Mouse (Mus musculus) midbrain, postnatal 0 days (tissue): Measurements from ENCODE around the gene Sdk1. TPM values are rescaled to one million over a fixed set of nuclear protein-coding genes. Genes with fewer than 3 reads are reported as not detected.
A peak's percentile ranks its signal among the peaks of the same experiment; 100 is the strongest.

Experiments used
- ATAC-seq: fragments of 200-750 bp; cut with Nextera tagmentation; 2 replicates; pipeline ENCODE4 v1.8.0; 2017; ENCODE audit warnings: moderate number of reproducible peaks, mild to moderate bottlenecking, moderate TSS enrichment, moderate library complexity; ENCODE audit not compliant: low FRiP score
- DNase-seq: peaks from one replicate; pipeline ENCODE4 v3.0.0-alpha.2; 2015; ENCODE audit warnings: low spot score
- H3K27ac ChIP-seq: fragments of 300-500 bp; sonication (generic); 2 replicates; pipeline ENCODE4 v1.5.1; 2014; ENCODE audit warnings: low read depth, mild to moderate bottlenecking, low read length, mixed read lengths
- H3K27me3 ChIP-seq: fragments of 300-500 bp; sonication (generic); 2 replicates; pipeline ENCODE4 v1.6.1; 2014; ENCODE audit warnings: low read length, control low read depth, mixed read lengths; ENCODE audit not compliant: insufficient read depth
- H3K36me3 ChIP-seq: fragments of 300-500 bp; sonication (generic); 2 replicates; pipeline ENCODE4 v1.6.1; 2014; ENCODE audit warnings: low read length, control low read depth, mixed read lengths; ENCODE audit not compliant: insufficient read depth
- H3K4me1 ChIP-seq: fragments of 300-500 bp; sonication (generic); 2 replicates; pipeline ENCODE4 v1.6.1; 2014; ENCODE audit warnings: mild to moderate bottlenecking, control low read depth, antibody characterized with exemption, low read length, mixed read lengths; ENCODE audit not compliant: insufficient read depth
- H3K4me2 ChIP-seq: fragments of 300-500 bp; sonication (generic); 2 replicates; pipeline ENCODE4 v1.6.1; 2014; ENCODE audit warnings: low read depth, mild to moderate bottlenecking, low read length, mixed read lengths; ENCODE audit not compliant: poor library complexity, severe bottlenecking
- H3K4me3 ChIP-seq: fragments of 300-500 bp; sonication (generic); 2 replicates; pipeline ENCODE4 v1.5.1; 2014; ENCODE audit warnings: low read depth, mild to moderate bottlenecking, low read length, moderate library complexity
- H3K9ac ChIP-seq: fragments of 300-500 bp; sonication (generic); replicated peaks from 2 replicates; pipeline ENCODE4 v1.6.1; 2014; ENCODE audit warnings: mild to moderate bottlenecking, low read length, moderate library complexity, mixed read lengths; ENCODE audit not compliant: poor library complexity, severe bottlenecking
- H3K9me3 ChIP-seq: fragments of 300-500 bp; sonication (generic); 2 replicates; pipeline ENCODE4 v1.6.1; 2016; ENCODE audit warnings: low read length, control low read depth
- CTCF ChIP-seq: IDR thresholded peaks from 2 replicates; pipeline ENCODE4 v1.5.1; 2016; ENCODE audit warnings: antibody characterized with exemption, mild to moderate bottlenecking
- WGBS: fragments of 180-500 bp; shearing (Covaris S2); extraction: QIAGEN DNeasy Blood & Tissue Kit; methylation state at CpG from one replicate; pipeline ENCODE4 v1.1.7; 2014; 5-methylcytosine and 5-hydroxymethylcytosine counted together
- polyA plus RNA-seq: library from polyadenylated mRNA; unstranded; fragments of >200 nt; fragmentation: Nextera tagmentation; extraction: Ambion mirVana; gene quantifications from 2 replicates; pipeline ENCODE4 v1.2.1, GENCODE M21; 2015
- total RNA-seq: library from RNA; depleted of rRNA; stranded (reverse); fragments of >200 nt; gene quantifications from 2 replicates; pipeline ENCODE4 v1.2.3, GENCODE M21; 2014

Sdk1 gene
- total and polyA plus RNA-seq, 2 experiments from 2014 or later, result 2.6 to 26.7 TPM

DNA sequence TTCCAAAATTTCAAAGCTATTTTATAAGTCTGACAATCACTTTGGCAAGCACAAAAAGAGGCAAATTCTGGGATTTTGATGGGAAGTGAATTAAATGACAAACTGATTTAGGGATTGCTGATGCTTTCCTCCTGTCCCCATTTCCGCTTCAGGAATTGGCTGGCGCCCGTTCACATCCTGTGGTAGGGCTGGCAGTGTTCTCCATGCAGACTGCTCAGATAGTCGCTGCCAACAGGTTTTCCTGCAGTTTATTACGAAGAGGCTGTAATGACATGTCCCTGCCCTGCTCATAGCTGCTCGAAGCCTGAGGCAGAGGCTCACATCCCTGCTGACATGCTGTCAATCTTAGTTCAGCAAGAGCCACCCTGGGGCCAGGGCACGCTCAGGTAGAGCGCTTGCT is 908.3 kb downstream of the Sdk1 start:
- DNase-seq (peak; percentile 50), ATAC-seq (no peak)
- Histone ChIP-seq H3K4me3 (no peak overlapping the region), H3K4me2 (no peak overlapping the region), H3K27ac (no peak overlapping the region), H3K27me3 (no peaks in the 10 kb centered on the region), H3K36me3 (0 out of 2 replicates have a peak, but pooled peaks cover 2% of the 10 kb centered on the region), H3K9ac (no peak overlapping the region), H3K4me1 (no peaks in the 10 kb centered on the region), H3K9me3 (no peaks in the 10 kb centered on the region)
- no peak for TF ChIP-seq CTCF
- WGBS, result 69% methylated on average over 8 of the region's 8 CpGs

DNA sequence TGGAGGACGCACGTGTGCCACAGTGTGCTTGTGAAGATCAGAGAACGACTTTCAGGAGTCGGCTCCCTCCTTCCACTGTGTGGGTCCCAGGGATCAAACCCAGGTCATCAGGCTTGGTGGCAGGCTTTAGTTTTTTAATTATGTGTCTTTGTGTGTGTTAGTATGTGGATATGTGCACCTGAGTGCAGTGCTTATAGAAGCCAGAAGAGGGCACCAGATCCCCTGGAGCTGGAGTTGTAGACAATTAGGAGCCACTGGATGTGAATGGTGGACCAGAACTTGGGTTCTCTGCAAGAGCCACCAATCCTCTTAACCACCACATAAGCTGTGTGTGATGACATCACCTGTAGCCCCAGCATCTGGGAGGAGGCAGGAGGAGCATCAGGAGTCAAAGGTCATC is 909.5 kb downstream of the Sdk1 start:
- DNase-seq (no peak), ATAC-seq (no peak)
- Histone ChIP-seq H3K36me3 (0 out of 2 replicates have a peak, but pooled peaks cover 2% of the 10 kb centered on the region), H3K9ac (no peak overlapping the region), H3K4me3 (no peak overlapping the region), H3K9me3 (no peaks in the 10 kb centered on the region), H3K4me2 (no peak overlapping the region), H3K27me3 (no peaks in the 10 kb centered on the region), H3K27ac (no peak overlapping the region), H3K4me1 (no peaks in the 10 kb centered on the region)
- WGBS, result 95% methylated on average over 4 of the region's 4 CpGs
- peak; percentile 22 for TF ChIP-seq CTCF

DNA sequence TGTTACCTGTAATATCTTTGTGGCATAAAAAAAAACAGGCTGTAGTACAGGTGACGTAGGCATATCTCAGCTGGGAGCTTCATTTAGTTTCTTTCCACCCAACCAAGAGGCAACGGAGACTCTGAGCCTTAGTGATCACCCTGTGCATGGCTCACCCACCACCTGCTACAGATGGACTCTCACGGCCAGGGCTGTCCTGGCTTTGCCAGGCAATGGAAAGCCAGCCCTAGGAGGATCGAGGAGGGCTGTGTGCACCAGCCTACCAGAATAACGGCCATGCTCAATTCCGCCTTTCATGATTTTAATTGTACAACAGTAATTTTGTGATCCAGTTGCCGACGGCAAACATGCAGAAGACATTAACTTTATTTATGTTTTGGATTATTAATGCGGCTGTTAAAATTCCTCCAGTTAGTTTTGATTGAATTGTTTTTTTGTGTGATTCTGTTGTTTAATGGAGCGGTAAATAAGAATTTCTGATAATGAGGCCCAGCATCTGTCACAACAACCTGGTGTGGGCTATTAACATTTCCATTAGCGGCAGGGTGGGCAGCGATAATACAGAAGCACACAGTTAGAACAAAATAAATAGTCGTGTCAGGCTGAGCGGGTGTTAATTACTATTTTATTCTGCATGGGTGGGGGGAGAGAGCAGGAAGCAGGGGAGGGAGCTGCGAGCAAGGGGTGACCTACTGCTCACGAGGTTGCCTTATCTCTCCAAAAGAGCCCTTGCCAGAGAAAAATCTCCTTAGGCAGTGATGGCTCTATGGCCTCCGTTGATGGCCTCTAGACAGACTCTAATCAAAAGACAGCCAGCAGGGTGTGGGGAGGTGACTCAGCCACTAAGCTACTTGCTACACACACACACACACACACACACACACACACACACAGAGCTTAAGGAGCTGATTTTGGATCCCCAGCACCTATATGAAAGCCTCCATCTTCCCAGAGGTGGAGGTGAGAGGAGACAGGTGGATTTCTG is 915.9 kb downstream of the Sdk1 start:
- no peaks in the 10 kb centered on the region for H3K4me1 ChIP-seq
- no peak overlapping the region for H3K9ac ChIP-seq
- H3K27ac ChIP-seq, result no peak overlapping the region
- 82% methylated on average over 17 of the region's 17 CpGs for WGBS
- H3K9me3 ChIP-seq, result no peaks in the 10 kb centered on the region
- 0 out of 2 replicates have a peak, but pooled peaks cover 3% of the 10 kb centered on the region for H3K36me3 ChIP-seq
- no peak for TF ChIP-seq CTCF
- H3K4me2 ChIP-seq, result no peak overlapping the region
- H3K4me3 ChIP-seq, result no peak overlapping the region
- no peaks in the 10 kb centered on the region for H3K27me3 ChIP-seq
- ATAC-seq, result no peak
- DNase-seq, result peak; percentile 54

- no peak for TF ChIP-seq CTCF
- H3K4me2 ChIP-seq, result no peak overlapping the region
- DNase-seq (no peak), ATAC-seq (no peak)
- no peaks in the 10 kb centered on the region for H3K9me3 ChIP-seq
- no peak overlapping the region for H3K27ac ChIP-seq
- 93% methylated on average over 4 of the region's 4 CpGs for WGBS
- H3K4me1 ChIP-seq, result no peaks in the 10 kb centered on the region
- H3K9ac ChIP-seq, result no peak overlapping the region
- 0 out of 2 replicates have a peak, but pooled peaks cover 3% of the 10 kb centered on the region for H3K36me3 ChIP-seq
- H3K4me3 ChIP-seq, result no peak overlapping the region
- H3K27me3 ChIP-seq, result no peaks in the 10 kb centered on the region
Measured at GRCm38 (mm10) chr5:142163483-142163882, 922.2 kb downstream of the Sdk1 start.

GRCm38 (mm10) chr5:142173636-142174035 is 932.3 kb downstream of the Sdk1 start:
- H3K4me3 ChIP-seq, result no peak overlapping the region
- no peak overlapping the region for H3K4me2 ChIP-seq
- no peaks in the 10 kb centered on the region for H3K9me3 ChIP-seq
- no peaks in the 10 kb centered on the region for H3K36me3 ChIP-seq
- no peak for TF ChIP-seq CTCF
- 82% methylated on average over 4 of the region's 4 CpGs for WGBS
- H3K27ac ChIP-seq, result no peak overlapping the region
- no peaks in the 10 kb centered on the region for H3K27me3 ChIP-seq
- H3K4me1 ChIP-seq, result no peaks in the 10 kb centered on the region
- peak; percentile 61 for DNase-seq
- H3K9ac ChIP-seq, result no peak overlapping the region
- ATAC-seq, result no peak

GRCm38 (mm10) chr5:142178164-142178563 is 936.9 kb downstream of the Sdk1 start:
- H3K9ac ChIP-seq, result no peak overlapping the region
- H3K4me3 ChIP-seq, result no peak overlapping the region
- TF ChIP-seq CTCF, result no peak
- no peak overlapping the region for H3K4me2 ChIP-seq
- no peak for ATAC-seq
- no peaks in the 10 kb centered on the region for H3K9me3 ChIP-seq
- 42% methylated on average over 8 of the region's 8 CpGs for WGBS
- H3K27ac ChIP-seq, result peak overlapping the region; percentile 59
- H3K27me3 ChIP-seq, result no peaks in the 10 kb centered on the region
- DNase-seq, result peak; percentile 25
- no peaks in the 10 kb centered on the region for H3K36me3 ChIP-seq
- H3K4me1 ChIP-seq, result peaks cover 4% of the 10 kb centered on the region; the same call in 1 of the 2 replicates
